Mouse (Mus musculus): Measurements from ENCODE around the gene Olfr285. TPM values are rescaled to one million over a fixed set of nuclear protein-coding genes. Genes with fewer than 3 reads are reported as not detected.

Gene Olfr285
- polyA plus RNA-seq (2017; shearing (Covaris generic)): not detected

GRCm38 (mm10) chr15:98317177-98317724 is at the start of gene Olfr285:
Gene Olfr285 (minus strand): TSS chr15:98317353.

GRCm38 (mm10) chr15:98340887-98341286 is 23.7 kb upstream of the Olfr285 start, which contains the start of gene Olfr284:
Gene Olfr284 (minus strand): TSS chr15:98340987.

GRCm38 (mm10) chr15:98295628-98296551 is 21.3 kb downstream of the Olfr285 start, which contains the start of gene Zfp641:
Gene Zfp641 (minus strand): TSS chr15:98296161.

Other genes with a start within 250 kb of the Olfr285 start
- 18.2 TPM for gene Pfkm, start 224.8 kb downstream of the Olfr285 start, polyA plus RNA-seq (2017; shearing (Covaris generic))
- 47.9 TPM for gene Senp1, start 223.6 kb downstream of the Olfr285 start, polyA plus RNA-seq (2017; shearing (Covaris generic))
- 50.0 TPM for gene Asb8, start 151.7 kb downstream of the Olfr285 start, polyA plus RNA-seq (2017; shearing (Covaris generic))
- 0.30 TPM for gene Ccdc184, start 150.2 kb downstream of the Olfr285 start, polyA plus RNA-seq (2017; shearing (Covaris generic))
- not detected for gene Olfr288, start 121.8 kb downstream of the Olfr285 start, polyA plus RNA-seq (2017; shearing (Covaris generic))
- not detected for gene Gm44579, start 96.4 kb downstream of the Olfr285 start, polyA plus RNA-seq (2017; shearing (Covaris generic))
- not detected for gene Olfr287, start 96.3 kb downstream of the Olfr285 start, polyA plus RNA-seq (2017; shearing (Covaris generic))
- 0.10 TPM for gene Olfr286, start 82.9 kb downstream of the Olfr285 start, polyA plus RNA-seq (2017; shearing (Covaris generic))
- not detected for gene H1fnt, start 60.1 kb downstream of the Olfr285 start, polyA plus RNA-seq (2017; shearing (Covaris generic))
- not detected for gene Zfp641, start 21.2 kb downstream of the Olfr285 start, polyA plus RNA-seq (2017; shearing (Covaris generic))
- gene Olfr284, start 23.6 kb upstream of the Olfr285 start, polyA plus RNA-seq (2017; shearing (Covaris generic)): not detected
- not detected for gene Olfr283, start 63.6 kb upstream of the Olfr285 start, polyA plus RNA-seq (2017; shearing (Covaris generic))
- gene Olfr282, start 113.9 kb upstream of the Olfr285 start, polyA plus RNA-seq (2017; shearing (Covaris generic)): not detected
- not detected for gene Olfr281, start 135.2 kb upstream of the Olfr285 start, polyA plus RNA-seq (2017; shearing (Covaris generic))
- gene OR5BS1P, start 152.5 kb upstream of the Olfr285 start, polyA plus RNA-seq (2017; shearing (Covaris generic)): not detected
- not detected for gene Lalba, start 165.4 kb upstream of the Olfr285 start, polyA plus RNA-seq (2017; shearing (Covaris generic))
- gene Olfr279, start 175.0 kb upstream of the Olfr285 start, polyA plus RNA-seq (2017; shearing (Covaris generic)): not detected
- 35.0 TPM for gene Kansl2, start 216.9 kb upstream of the Olfr285 start, polyA plus RNA-seq (2017; shearing (Covaris generic))

Measured in CD4-positive, CD25-positive, alpha-beta regulatory T cell, adult 9 weeks (primary cell).